18 mouse cellular contexts compared by ENCODE assay signal in genomic region chr9:48374357-48374756, GRCm38 (mm10). TPM values are rescaled to one million over a fixed set of nuclear protein-coding genes. Genes with fewer than 3 reads are reported as not detected.
"Had no signal": no experiment of that assay in that cellular context is flagged by ENCODE, and none has a peak within 500 bp of the region (broad histone marks: within the 10 kb centered on the region; RNA-seq: fewer than 3 reads in every experiment).

No protein-coding gene starts in this region.

- H3K4me2 ChIP-seq: limb, embryonic 12.5 days; lung, embryonic 15.5 days; neural tube, embryonic 12.5 days; stomach, embryonic 15.5 days had no signal

- DNase-seq: kidney, adult 11 months; kidney, adult 9 months; kidney, postnatal 36 days; lung, postnatal 14 days; midbrain, embryonic 14.5 days; retina, postnatal 1 day; right cerebral cortex, postnatal 4 days; spleen, adult 18-20 months; thymus, adult 2 months; thymus, postnatal 36 days had no signal

- H3K27me3 ChIP-seq: limb, embryonic 12.5 days; lung, embryonic 15.5 days; neural tube, embryonic 12.5 days; stomach, embryonic 15.5 days had no signal

- H3K27ac ChIP-seq: kidney, postnatal 0 days; limb, embryonic 12.5 days; lung, embryonic 15.5 days; macrophage; midbrain, embryonic 10.5 days; neural tube, embryonic 12.5 days; stomach, embryonic 15.5 days had no signal

- H3K9me3 ChIP-seq: limb, embryonic 12.5 days; lung, embryonic 15.5 days; midbrain, embryonic 10.5 days; neural tube, embryonic 12.5 days; stomach, embryonic 15.5 days had no signal

- H3K4me3 ChIP-seq: limb, embryonic 12.5 days; lung, embryonic 15.5 days; midbrain, embryonic 10.5 days; myocyte; neural tube, embryonic 12.5 days; stomach, embryonic 15.5 days had no signal

- H3K4me1 ChIP-seq: limb, embryonic 12.5 days; lung, embryonic 15.5 days; midbrain, embryonic 10.5 days; neural tube, embryonic 12.5 days; stomach, embryonic 15.5 days had no signal

- H3K9ac ChIP-seq: limb, embryonic 12.5 days; lung, embryonic 15.5 days; neural tube, embryonic 12.5 days; stomach, embryonic 15.5 days had no signal

- H3K36me3 ChIP-seq: limb, embryonic 12.5 days; lung, embryonic 15.5 days; midbrain, embryonic 10.5 days; neural tube, embryonic 12.5 days; stomach, embryonic 15.5 days had no signal

RNA-seq across cellular contexts. Expression of gene Nxpe2, which starts 21.1 kb away (rescaled TPM):
- polyA plus RNA-seq: macrophage, myocyte had no signal
